Mouse (Mus musculus) G1E (cell line): Measurements from ENCODE around the gene Gm11011. TPM values are rescaled to one million over a fixed set of nuclear protein-coding genes. Genes with fewer than 3 reads are reported as not detected.

Source experiments
- ATAC-seq: 2 replicates; pipeline ENCODE4 v1.8.0; 2016; ENCODE audit warnings: mild to moderate bottlenecking; ENCODE audit not compliant: insufficient number of reproducible peaks, poor library complexity, low FRiP score, severe bottlenecking; ENCODE audit errors: extremely low read depth
- DNase-seq: peaks from one replicate; pipeline ENCODE4 v3.0.0; 2012; ENCODE audit warnings: low spot score
- H3K27me3 ChIP-seq: 2 replicates; pipeline ENCODE4 v1.6.1; 2012; ENCODE audit warnings: mild to moderate bottlenecking, low read length, inconsistent platforms; ENCODE audit not compliant: insufficient read depth
- H3K36me3 ChIP-seq: replicated peaks from 2 replicates; pipeline ENCODE3; 2012; ENCODE audit warnings: mild to moderate bottlenecking, inconsistent platforms
- H3K4me1 ChIP-seq: 2 replicates; pipeline ENCODE4 v1.6.1; 2012; ENCODE audit warnings: low read depth, low read length, inconsistent platforms, mixed read lengths; ENCODE audit not compliant: insufficient read depth
- H3K4me3 ChIP-seq: 2 replicates; pipeline ENCODE4 v1.5.1; 2012; ENCODE audit warnings: low read depth, mild to moderate bottlenecking, inconsistent platforms, low read length, moderate library complexity, mixed read lengths
- H3K9me3 ChIP-seq: replicated peaks from 2 replicates; pipeline ENCODE4 v1.6.1; 2012; ENCODE audit warnings: inconsistent platforms
- CTCF ChIP-seq: IDR thresholded peaks from 2 replicates; pipeline ENCODE4 v1.5.1; 2012; ENCODE audit warnings: low read depth, low read length, inconsistent platforms, mixed read lengths
- GATA1 ChIP-seq: IDR thresholded peaks from 2 replicates; pipeline ENCODE4 v1.6.1; 2012; ENCODE audit warnings: borderline replicate concordance, low read length, inconsistent platforms, mixed read lengths
- GATA2 ChIP-seq: IDR thresholded peaks from 2 replicates; pipeline ENCODE4 v1.6.1; 2012; ENCODE audit warnings: low read depth, low read length, inconsistent platforms, borderline replicate concordance
- POLR2AphosphoS5 ChIP-seq: IDR thresholded peaks from 2 replicates; pipeline ENCODE4 v1.6.1; 2012; ENCODE audit warnings: low read depth, low read length, inconsistent platforms; ENCODE audit not compliant: insufficient replicate concordance
- TAL1 ChIP-seq: conservative IDR thresholded peaks from 2 replicates; pipeline ENCODE4 v1.6.1; 2012; ENCODE audit warnings: low read depth, low read length, inconsistent platforms, mixed read lengths
- polyA plus RNA-seq: library from polyadenylated mRNA; stranded (reverse); fragments of >175 nt; gene quantifications from 2 replicates; pipeline ENCODE4 v1.2.3, GENCODE M21; 2012
- total RNA-seq, 2 experiments: library from RNA; stranded (forward) in 1 of 2; stranded (reverse) in 1 of 2; fragments of 200-1000 nt in 1 of 2; fragments of >200 nt in 1 of 2; fragmentation: Nextera tagmentation in 1 of 2; gene quantifications; 2 replicates each; pipeline ENCODE4 v1.2.3; 2014 to 2017

Gm11011 gene
- total and polyA plus RNA-seq, 3 experiments: not detected

GRCm38 (mm10) chr2:169607787-169608186 is 20.2 kb upstream of the Gm11011 start:
- H3K27me3 ChIP-seq: no peaks in the 10 kb centered on the region

GRCm38 (mm10) chr2:169606901-169607678 is 19.5 kb upstream of the Gm11011 start:
- no peak for ATAC-seq
- Histone ChIP-seq H3K36me3 (no peaks in the 10 kb centered on the region), H3K9me3 (peaks cover 84% of the 10 kb centered on the region), H3K4me3 (no peak overlapping the region), H3K27me3 (no peaks in the 10 kb centered on the region), H3K4me1 (no peaks in the 10 kb centered on the region)
- TF ChIP-seq TAL1 (no peak), POLR2AphosphoS5 (no peak)
- DNase-seq: no peak

More at GRCm38 (mm10) chr2:169607787-169608186, 20.2 kb upstream of the Gm11011 start:
- ATAC-seq (no peak), DNase-seq (no peak)
- Histone ChIP-seq H3K4me1 (no peaks in the 10 kb centered on the region), H3K4me3 (no peak overlapping the region), H3K36me3 (no peaks in the 10 kb centered on the region), H3K9me3 (peaks cover 84% of the 10 kb centered on the region)
- TF ChIP-seq TAL1 (no peak), GATA1 (no peak), GATA2 (no peak), POLR2AphosphoS5 (no peak), CTCF (no peak)

- ATAC-seq: no peak
- Histone ChIP-seq H3K36me3 (no peaks in the 10 kb centered on the region), H3K9me3 (peaks cover 85% of the 10 kb centered on the region)
Measured at GRCm38 (mm10) chr2:169600163-169600562, 12.6 kb upstream of the Gm11011 start.

GRCm38 (mm10) chr2:169599591-169599990 is 12.0 kb upstream of the Gm11011 start:
- H3K36me3 ChIP-seq: no peaks in the 10 kb centered on the region
- no peak overlapping the region for H3K4me3 ChIP-seq
- DNase-seq (no peak), ATAC-seq (no peak)
- H3K4me1 ChIP-seq: no peaks in the 10 kb centered on the region
- TF ChIP-seq GATA2 (no peak), POLR2AphosphoS5 (no peak), GATA1 (no peak), TAL1 (no peak), CTCF (no peak)
- H3K9me3 ChIP-seq: peaks cover 81% of the 10 kb centered on the region
- no peaks in the 10 kb centered on the region for H3K27me3 ChIP-seq

More at GRCm38 (mm10) chr2:169600163-169600562, 12.6 kb upstream of the Gm11011 start:
- no peak for DNase-seq
- Histone ChIP-seq H3K4me1 (no peaks in the 10 kb centered on the region), H3K4me3 (no peak overlapping the region), H3K27me3 (no peaks in the 10 kb centered on the region)
- TF ChIP-seq GATA1 (no peak), TAL1 (no peak), GATA2 (no peak), POLR2AphosphoS5 (no peak), CTCF (no peak)

GRCm38 (mm10) chr2:169597971-169598370 is 10.4 kb upstream of the Gm11011 start:
- TF ChIP-seq GATA2 (no peak), CTCF (no peak), TAL1 (no peak), GATA1 (no peak), POLR2AphosphoS5 (no peak)
- no peaks in the 10 kb centered on the region for H3K4me1 ChIP-seq
- ATAC-seq (no peak), DNase-seq (no peak)
- H3K4me3 ChIP-seq: no peak overlapping the region
- no peaks in the 10 kb centered on the region for H3K36me3 ChIP-seq
- no peaks in the 10 kb centered on the region for H3K27me3 ChIP-seq
- peaks cover 84% of the 10 kb centered on the region for H3K9me3 ChIP-seq

- H3K9me3 ChIP-seq: peaks cover 84% of the 10 kb centered on the region
- ATAC-seq: no peak
Measured at GRCm38 (mm10) chr2:169597357-169597756, 9.8 kb upstream of the Gm11011 start.

GRCm38 (mm10) chr2:169593742-169594141 is 6.2 kb upstream of the Gm11011 start:
- DNase-seq: no peak
- H3K4me3 ChIP-seq: no peak overlapping the region
- no peaks in the 10 kb centered on the region for H3K36me3 ChIP-seq
- TF ChIP-seq TAL1 (no peak), POLR2AphosphoS5 (no peak), CTCF (no peak), GATA1 (no peak), GATA2 (no peak)
- peaks cover 88% of the 10 kb centered on the region for H3K9me3 ChIP-seq
- no peak for ATAC-seq
- no peaks in the 10 kb centered on the region for H3K4me1 ChIP-seq
- no peaks in the 10 kb centered on the region for H3K27me3 ChIP-seq

More at GRCm38 (mm10) chr2:169597357-169597756, 9.8 kb upstream of the Gm11011 start:
- Histone ChIP-seq H3K4me3 (no peak overlapping the region), H3K36me3 (no peaks in the 10 kb centered on the region), H3K27me3 (no peaks in the 10 kb centered on the region), H3K4me1 (no peaks in the 10 kb centered on the region)
- TF ChIP-seq POLR2AphosphoS5: no peak
- no peak for TF ChIP-seq CTCF
- TF ChIP-seq GATA2: no peak
- TF ChIP-seq TAL1: no peak
- no peak for TF ChIP-seq GATA1
- no peak for DNase-seq
